Mouse (Mus musculus): ENCODE measurements around the gene Ncor2. TPM values are rescaled to one million over a fixed set of nuclear protein-coding genes. Genes with fewer than 3 reads are reported as not detected.
A peak's percentile ranks its signal among the peaks of the same experiment; 100 is the strongest.

Ncor2 gene
- polyA plus RNA-seq, 1 experiment from 2014 or later: 41.8 TPM

- no peaks in the 10 kb centered on the region for H3K36me3 ChIP-seq
- peaks cover 93% of the 10 kb centered on the region for H3K4me1 ChIP-seq
- no peak overlapping the region for H3K4me2 ChIP-seq (replicated peaks)
- no peaks in the 10 kb centered on the region for H3K27me3 ChIP-seq
- H3K9me3 ChIP-seq (replicated peaks): no peaks in the 10 kb centered on the region
- H3K4me3 ChIP-seq (replicated peaks): no peak overlapping the region
- H3K9ac ChIP-seq: no peak overlapping the region
- 61% methylated on average over 4 of the region's 4 CpGs for WGBS
- ATAC-seq (ENCODE audit: insufficient number of reproducible peaks, low FRiP score, low TSS enrichment, low read depth): no peak
- H3K27ac ChIP-seq (replicated peaks): no peak overlapping the region
These were observed 45.4 kb downstream of the Ncor2 start for GRCm38 (mm10) chr5:125133651-125134050.

- Histone ChIP-seq H3K27ac (replicated peaks) (no peak overlapping the region), H3K9me3 (replicated peaks) (no peaks in the 10 kb centered on the region), H3K4me2 (replicated peaks) (no peak overlapping the region), H3K9ac (no peak overlapping the region), H3K36me3 (no peaks in the 10 kb centered on the region), H3K27me3 (no peaks in the 10 kb centered on the region), H3K4me3 (replicated peaks) (no peak overlapping the region), H3K4me1 (peaks cover 93% of the 10 kb centered on the region)
- WGBS: 94% methylated on average over 13 of the region's 13 CpGs
- ATAC-seq (ENCODE audit: insufficient number of reproducible peaks, low FRiP score, low TSS enrichment, low read depth): no peak
These were observed 46.3 kb downstream of the Ncor2 start for GRCm38 (mm10) chr5:125132566-125133260.

- Histone ChIP-seq H3K27me3 (no peaks in the 10 kb centered on the region), H3K9me3 (replicated peaks) (no peaks in the 10 kb centered on the region), H3K4me1 (peaks cover 91% of the 10 kb centered on the region), H3K27ac (replicated peaks) (peak overlapping the region; percentile 34; the same call in 1 of the 2 replicates), H3K9ac (no peak overlapping the region), H3K4me3 (replicated peaks) (no peak overlapping the region), H3K36me3 (no peaks in the 10 kb centered on the region), H3K4me2 (replicated peaks) (no peak overlapping the region)
- 86% methylated on average over 2 of the region's 2 CpGs for WGBS
- no peak for ATAC-seq (ENCODE audit: insufficient number of reproducible peaks, low FRiP score, low TSS enrichment, low read depth)
These were observed 47.0 kb downstream of the Ncor2 start for GRCm38 (mm10) chr5:125132069-125132468.

- ATAC-seq (ENCODE audit: insufficient number of reproducible peaks, low FRiP score, low TSS enrichment, low read depth): no peak
- Histone ChIP-seq H3K9ac (peak overlapping the region; percentile 18; the same call in 1 of the 2 replicates), H3K27ac (replicated peaks) (no peak overlapping the region), H3K4me2 (replicated peaks) (no peak overlapping the region), H3K9me3 (replicated peaks) (no peaks in the 10 kb centered on the region), H3K4me3 (replicated peaks) (no peak overlapping the region), H3K4me1 (peaks cover 91% of the 10 kb centered on the region), H3K27me3 (no peaks in the 10 kb centered on the region), H3K36me3 (no peaks in the 10 kb centered on the region)
- 81% methylated on average over 3 of the region's 3 CpGs for WGBS
These were observed 48.6 kb downstream of the Ncor2 start for GRCm38 (mm10) chr5:125130406-125130805.

- no peaks in the 10 kb centered on the region for H3K27me3 ChIP-seq
- peaks cover 88% of the 10 kb centered on the region for H3K4me1 ChIP-seq
- peaks cover 8% of the 10 kb centered on the region; the same call in 1 of the 2 replicates for H3K36me3 ChIP-seq
- H3K27ac ChIP-seq (replicated peaks): peak overlapping the region; percentile 35; the same call in 1 of the 2 replicates
- 59% methylated on average over 14 of the region's 14 CpGs for WGBS
- H3K9me3 ChIP-seq (replicated peaks): no peaks in the 10 kb centered on the region
- H3K4me3 ChIP-seq (replicated peaks): no peak overlapping the region
- no peak for ATAC-seq (ENCODE audit: insufficient number of reproducible peaks, low FRiP score, low TSS enrichment, low read depth)
- H3K9ac ChIP-seq: no peak overlapping the region; the same call in 1 of the 2 replicates
- H3K4me2 ChIP-seq (replicated peaks): no peak overlapping the region
These were observed 50.1 kb downstream of the Ncor2 start for GRCm38 (mm10) chr5:125128939-125129385.

GRCm38 (mm10) chr5:125127920-125128319 lies 51.1 kb downstream of the Ncor2 start:
- H3K4me2 ChIP-seq (replicated peaks): no peak overlapping the region
- no peak for ATAC-seq (ENCODE audit: insufficient number of reproducible peaks, low FRiP score, low TSS enrichment, low read depth)
- 94% methylated on average over 1 of the region's 1 CpGs for WGBS

GRCm38 (mm10) chr5:125127426-125127825 lies 51.6 kb downstream of the Ncor2 start:
- no peak for ATAC-seq (ENCODE audit: insufficient number of reproducible peaks, low FRiP score, low TSS enrichment, low read depth)
- Histone ChIP-seq H3K27me3 (no peaks in the 10 kb centered on the region), H3K27ac (replicated peaks) (no peak overlapping the region), H3K4me3 (replicated peaks) (no peak overlapping the region), H3K4me2 (replicated peaks) (no peak overlapping the region), H3K9me3 (replicated peaks) (no peaks in the 10 kb centered on the region), H3K36me3 (peaks cover 10% of the 10 kb centered on the region; the same call in 1 of the 2 replicates), H3K4me1 (peaks cover 84% of the 10 kb centered on the region), H3K9ac (no peak overlapping the region)
- WGBS: 84% methylated on average over 4 of the region's 4 CpGs

More at GRCm38 (mm10) chr5:125127920-125128319, 51.1 kb downstream of the Ncor2 start:
- Histone ChIP-seq H3K27ac (replicated peaks) (no peak overlapping the region), H3K4me1 (peaks cover 88% of the 10 kb centered on the region), H3K9ac (no peak overlapping the region), H3K4me3 (replicated peaks) (no peak overlapping the region), H3K27me3 (no peaks in the 10 kb centered on the region), H3K9me3 (replicated peaks) (no peaks in the 10 kb centered on the region), H3K36me3 (peaks cover 10% of the 10 kb centered on the region; the same call in 1 of the 2 replicates)

- Histone ChIP-seq H3K9me3 (replicated peaks) (no peaks in the 10 kb centered on the region), H3K36me3 (peaks cover 10% of the 10 kb centered on the region), H3K27ac (replicated peaks) (no peak overlapping the region), H3K4me3 (replicated peaks) (no peak overlapping the region), H3K4me2 (replicated peaks) (no peak overlapping the region), H3K4me1 (peaks cover 70% of the 10 kb centered on the region), H3K27me3 (no peaks in the 10 kb centered on the region), H3K9ac (no peak overlapping the region)
- 73% methylated on average over 4 of the region's 4 CpGs for WGBS
- ATAC-seq (ENCODE audit: insufficient number of reproducible peaks, low FRiP score, low TSS enrichment, low read depth): no peak
These were observed 53.0 kb downstream of the Ncor2 start for GRCm38 (mm10) chr5:125125966-125126464.

- H3K27ac ChIP-seq (replicated peaks): no peak overlapping the region
- H3K4me2 ChIP-seq (replicated peaks): no peak overlapping the region
- H3K9me3 ChIP-seq (replicated peaks): no peaks in the 10 kb centered on the region
- peaks cover 10% of the 10 kb centered on the region for H3K36me3 ChIP-seq
- H3K9ac ChIP-seq: no peak overlapping the region
- H3K4me3 ChIP-seq (replicated peaks): no peak overlapping the region
- H3K27me3 ChIP-seq: no peaks in the 10 kb centered on the region
- no peak for ATAC-seq (ENCODE audit: insufficient number of reproducible peaks, low FRiP score, low TSS enrichment, low read depth)
- H3K4me1 ChIP-seq: peaks cover 65% of the 10 kb centered on the region
- 77% methylated on average over 3 of the region's 3 CpGs for WGBS
These were observed 53.8 kb downstream of the Ncor2 start for GRCm38 (mm10) chr5:125125219-125125618.

GRCm38 (mm10) chr5:125124002-125124401 lies 55.0 kb downstream of the Ncor2 start:
- Histone ChIP-seq H3K27me3 (no peaks in the 10 kb centered on the region), H3K36me3 (peaks cover 16% of the 10 kb centered on the region), H3K4me3 (replicated peaks) (no peak overlapping the region), H3K4me1 (peaks cover 59% of the 10 kb centered on the region), H3K4me2 (replicated peaks) (no peak overlapping the region), H3K27ac (replicated peaks) (no peak overlapping the region), H3K9ac (no peak overlapping the region), H3K9me3 (replicated peaks) (no peaks in the 10 kb centered on the region)
- WGBS: 75% methylated on average over 7 of the region's 7 CpGs
- no peak for ATAC-seq (ENCODE audit: insufficient number of reproducible peaks, low FRiP score, low TSS enrichment, low read depth)

- 58% methylated on average over 3 of the region's 3 CpGs for WGBS
- no peak overlapping the region for H3K4me3 ChIP-seq (replicated peaks)
- H3K9ac ChIP-seq: no peak overlapping the region
- no peak overlapping the region for H3K27ac ChIP-seq (replicated peaks)
- H3K27me3 ChIP-seq: no peaks in the 10 kb centered on the region
- peaks cover 51% of the 10 kb centered on the region for H3K4me1 ChIP-seq
- peaks cover 24% of the 10 kb centered on the region for H3K36me3 ChIP-seq
- no peaks in the 10 kb centered on the region for H3K9me3 ChIP-seq (replicated peaks)
- no peak overlapping the region for H3K4me2 ChIP-seq (replicated peaks)
- ATAC-seq (ENCODE audit: insufficient number of reproducible peaks, low FRiP score, low TSS enrichment, low read depth): no peak
These were observed 55.8 kb downstream of the Ncor2 start for GRCm38 (mm10) chr5:125123206-125123605.

Measured in embryonic facial prominence, embryonic 15.5 days (tissue).